ENCODE assay signal across 8 mouse cellular contexts in genomic region chr19:43530197-43530770, GRCm38 (mm10). TPM values are rescaled to one million over a fixed set of nuclear protein-coding genes. Genes with fewer than 3 reads are reported as not detected.
A peak's percentile ranks its signal among the peaks of the same experiment; 100 is the strongest.
DNase-seq lines count a peak whose midpoint lies in the region; ATAC-seq and TF ChIP-seq lines count a peak whose summit lies in the region.

No protein-coding gene starts in this region.

- peaks cover 25% of the 10 kb centered on the region for H3K27me3 ChIP-seq in forebrain, embryonic 12.5 days
- H3K27me3 ChIP-seq in lung, embryonic 14.5 days (ENCODE audit: insufficient read depth, low read length) = no peaks in the 10 kb centered on the region

- intact Hi-C loops in heart, postnatal 10 days (cut with DNase I) = loop anchor here (5.0 kb wide), 1 partner anchor 77 kb away; no protein-coding TSS in a partner anchor

- in situ Hi-C loops in ES-E14 (cut with MboI; ENCODE audit: low sequenced_read_pairs in 2 of 2, unreplicated experiment in 2 of 2) = no loop called here

- no peaks in the 10 kb centered on the region for H3K9me3 ChIP-seq in ES-E14 (ENCODE audit: control insufficient read depth, insufficient read depth, low read depth, low read length)
- H3K9me3 ChIP-seq in forebrain, embryonic 12.5 days = no peaks in the 10 kb centered on the region
- no peaks in the 10 kb centered on the region for H3K9me3 ChIP-seq in lung, embryonic 14.5 days (ENCODE audit: low read depth, low read length)

- H3K4me1 ChIP-seq in ES-E14 (ENCODE audit: control insufficient read depth in 2 of 2, insufficient read depth in 2 of 2, low read length in 2 of 2, poor library complexity in 1 of 2) = peaks cover 2 to 4% of the 10 kb centered on the region in 2 experiments; a peak in 2 of 4 replicates
- peaks cover 3% of the 10 kb centered on the region for H3K4me1 ChIP-seq in forebrain, embryonic 12.5 days
- no peaks in the 10 kb centered on the region; the same call in 1 of the 2 replicates for H3K4me1 ChIP-seq in lung, embryonic 14.5 days (ENCODE audit: insufficient read depth)
- H3K4me1 ChIP-seq in olfactory bulb, adult 2 months (ENCODE audit: control insufficient read depth, insufficient read depth, low read length) = peaks cover 3% of the 10 kb centered on the region; the same call in 1 of the 2 replicates

- H3K4me2 ChIP-seq in forebrain, embryonic 12.5 days = peak overlapping the region; percentile 50
- H3K4me2 ChIP-seq in lung, embryonic 14.5 days = peak overlapping the region; percentile 54

- no peak for TF ChIP-seq POLR2A in olfactory bulb, adult 2 months (IDR thresholded peaks at IDR 0.05; ENCODE audit: insufficient read depth, low read depth, low read length)

- no peak overlapping the region for H3K9ac ChIP-seq in ES-E14 (ENCODE audit: insufficient read depth, low read depth, low read length, poor library complexity, severe bottlenecking)
- H3K9ac ChIP-seq in forebrain, embryonic 12.5 days = no peak overlapping the region
- H3K9ac ChIP-seq in lung, embryonic 14.5 days = no peak overlapping the region; the same call in 1 of the 2 replicates

- H3K36me3 ChIP-seq in ES-E14 (ENCODE audit: control insufficient read depth, insufficient read depth, low read length, poor library complexity, severe bottlenecking) = no peaks in the 10 kb centered on the region
- H3K36me3 ChIP-seq in forebrain, embryonic 12.5 days (replicated peaks) = no peaks in the 10 kb centered on the region
- H3K36me3 ChIP-seq in lung, embryonic 14.5 days (ENCODE audit: insufficient read depth) = no peaks in the 10 kb centered on the region

- no peak overlapping the region for H3K27ac ChIP-seq in ES-E14 (ENCODE audit: insufficient read depth, low read depth, low read length, poor library complexity, severe bottlenecking)
- H3K27ac ChIP-seq in forebrain, embryonic 12.5 days = no peak overlapping the region
- H3K27ac ChIP-seq in lung, embryonic 14.5 days (ENCODE audit: low read depth) = no peak overlapping the region
- no peak overlapping the region for H3K27ac ChIP-seq in olfactory bulb, adult 2 months (ENCODE audit: insufficient read depth, low read depth, low read length)

- ATAC-seq in forebrain, embryonic 12.5 days (ENCODE audit: low FRiP score) = peak; percentile 83
- peak; percentile 79; the same call in 1 of the 2 replicates for ATAC-seq in lung, embryonic 14.5 days (ENCODE audit: insufficient read depth)

- H3K4me3 ChIP-seq in ES-E14 (ENCODE audit: insufficient read depth in 1 of 2, low read depth in 1 of 2, low read length in 2 of 2, poor library complexity in 1 of 2, severe bottlenecking in 1 of 2) = peak overlapping the region in 1 of 2 experiments; percentile 37; a peak in 1 of 4 replicates
- peak overlapping the region; percentile 18; the same call in 1 of the 2 replicates for H3K4me3 ChIP-seq in forebrain, embryonic 12.5 days (replicated peaks)
- H3K4me3 ChIP-seq in lung, embryonic 14.5 days (ENCODE audit: low read depth, low read length) = peak overlapping the region; percentile 16; the same call in 1 of the 2 replicates
- no peak overlapping the region; the same call in 1 of the 2 replicates for H3K4me3 ChIP-seq in olfactory bulb, adult 2 months (ENCODE audit: insufficient read depth, low read depth, low read length)

- TF ChIP-seq CTCF in lung, embryonic 14.5 days (IDR thresholded peaks at IDR 0.05; ENCODE audit: low read depth) = peak; percentile 85
- TF ChIP-seq CTCF in olfactory bulb, adult 2 months (IDR thresholded peaks at IDR 0.05; ENCODE audit: insufficient read depth, low read depth, low read length) = peak; percentile 76

- DNase-seq in ES-E14 (ENCODE audit: low read depth, low spot score) = peak; percentile 91
- DNase-seq in c-Kit-positive CD71-positive TER-119-negative erythroid progenitor cells, embryonic 14.5 days (ENCODE audit: low read depth) = peak; percentile 77
- peak; percentile 85 to 90 for DNase-seq in heart, postnatal 10 days
- DNase-seq in kidney, postnatal 4 days = peak; percentile 75 to 84
- peak; percentile 93 for DNase-seq in lung, embryonic 14.5 days
- DNase-seq in thymus, adult 18-20 months = peak; percentile 22 to 44

- WGBS in forebrain, embryonic 12.5 days = under 1% methylated on average over 13 of the region's 13 CpGs
- 2% methylated on average over 13 of the region's 13 CpGs for WGBS in lung, embryonic 14.5 days
- WGBS in olfactory bulb, adult 2 months = 2% methylated on average over 13 of the region's 13 CpGs

TF ChIP-seq in ES-E14, 5 proteins besides CTCF, POLR2A, EP300 and RAD21:
- TF ChIP-seq ZNF384 (IDR thresholded peaks at IDR 0.05; ENCODE audit: low read depth, low read length) = 0 out of 2 replicates have a peak, but pooled peaks have one; percentile 55
- no peak for TF ChIP-seq HCFC1 (IDR thresholded peaks at IDR 0.05; ENCODE audit: borderline replicate concordance, insufficient read depth, low read length)
- TF ChIP-seq CHD2 (IDR thresholded peaks at IDR 0.05; ENCODE audit: low read depth, low read length) = no peak
- no peak for TF ChIP-seq MAFK (IDR thresholded peaks at IDR 0.05; ENCODE audit: insufficient read depth, low read depth, low read length)
- peak; percentile 29; the same call in 1 of the 2 replicates for TF ChIP-seq ZC3H11A (IDR thresholded peaks at IDR 0.05; ENCODE audit: borderline replicate concordance, low read depth, low read length)

RNA-seq across cellular contexts. Expression of gene Got1, which starts 5.9 kb away (rescaled TPM):
- total RNA-seq in ES-E14 (2012; rRNA removed) = 77.3 and 81.8 TPM in 2 replicates
- 57.6 and 58.8 TPM in 2 replicates for polyA plus RNA-seq in forebrain, embryonic 12.5 days (2016; fragmentation: Nextera tagmentation; extraction: Ambion mirVana)
- 100 to 1,000 TPM; 438 to 489 TPM for total RNA-seq in heart, postnatal 10 days (2021)
- polyA plus RNA-seq in lung, embryonic 14.5 days (2014; fragmentation: Nextera tagmentation; extraction: Ambion mirVana) = 19.5 and 23.3 TPM in 2 replicates
- polyA plus RNA-seq in olfactory bulb, adult 2 months (2012; ENCODE audit: insufficient read depth, insufficient read length, low replicate concordance, missing spikeins) = not detected in 2 replicates

Comparison
In these comparisons a context has a peak if more than half of its experiments do, and no peak if none do; other contexts are left out.
1. DNase-seq: peak in every context shown above with its lines; median percentile 93 in lung, embryonic 14.5 days; 91 in ES-E14; 88 in heart, postnatal 10 days; 80 in kidney, postnatal 4 days; 77 in c-Kit-positive CD71-positive TER-119-negative erythroid progenitor cells, embryonic 14.5 days; 33 in thymus, adult 18-20 months.